Comparison of ENCODE assay signal across 18 mouse cellular contexts in genomic region chr11:85709147-85709546, GRCm38 (mm10).
"Had no signal": no experiment of that assay in that cellular context is flagged by ENCODE, and none has a peak within 500 bp of the region (broad histone marks: within the 10 kb centered on the region; RNA-seq: fewer than 3 reads in every experiment).

No protein-coding gene starts in this region.

- H3K4me2 ChIP-seq: liver, embryonic 13.5 days; neural tube, embryonic 13.5 days; stomach, embryonic 15.5 days had no signal

- H3K4me3 ChIP-seq: left cerebral cortex, adult 2 months; liver, embryonic 13.5 days; megakaryocyte, embryonic 14.5 days; midbrain, embryonic 10.5 days; neural tube, embryonic 13.5 days; stomach, embryonic 15.5 days had no signal

- H3K36me3 ChIP-seq: liver, embryonic 13.5 days; midbrain, embryonic 10.5 days; neural tube, embryonic 13.5 days; stomach, embryonic 15.5 days had no signal

- H3K9ac ChIP-seq: liver, embryonic 13.5 days; neural tube, embryonic 13.5 days; stomach, embryonic 15.5 days had no signal

- DNase-seq: kidney, adult 18-20 months; kidney, adult 9 months; kidney, postnatal 14 days; layer of hippocampus, postnatal 36 days; left cerebral cortex, postnatal 4 days; liver, embryonic 13.5 days; midbrain, embryonic 14.5 days; retina, postnatal 1 day; right cerebral cortex, postnatal 25 days; spleen, adult 18-20 months; thymus, postnatal 25 days had no signal

- H3K27me3 ChIP-seq: liver, embryonic 13.5 days; neural tube, embryonic 13.5 days had no signal

- ATAC-seq: inflammation-experienced regulatory T-cells, adult 6 months; intestine, embryonic 16.5 days had no signal

- H3K9me3 ChIP-seq: liver, embryonic 13.5 days; midbrain, embryonic 10.5 days; neural tube, embryonic 13.5 days; stomach, embryonic 15.5 days had no signal

- H3K27ac ChIP-seq: left cerebral cortex, adult 2 months; liver, embryonic 13.5 days; midbrain, embryonic 10.5 days; neural tube, embryonic 13.5 days; stomach, embryonic 15.5 days had no signal
